Mouse (Mus musculus): ENCODE results near the gene Gstt1. TPM values are rescaled to one million over a fixed set of nuclear protein-coding genes. Genes with fewer than 3 reads are reported as not detected.

Gstt1 gene
- polyA plus RNA-seq, 1 experiment from 2014 or later = 4.3 TPM

Other genes starting within 250 kb of the Gstt1 start
- 0.66 and 1.0 TPM in 2 replicates for gene Lrrc75b, start 238.3 kb downstream of the Gstt1 start, polyA plus RNA-seq (2014; fragmentation: Nextera tagmentation; extraction: Ambion mirVana)
- gene Ggt1, start 237.0 kb downstream of the Gstt1 start, polyA plus RNA-seq (2014; fragmentation: Nextera tagmentation; extraction: Ambion mirVana) = 0.42 and 0.44 TPM in 2 replicates
- gene Ggt5, start 209.2 kb downstream of the Gstt1 start, polyA plus RNA-seq (2014; fragmentation: Nextera tagmentation; extraction: Ambion mirVana) = 2.8 and 5.0 TPM in 2 replicates
- gene Susd2, start 154.6 kb downstream of the Gstt1 start, polyA plus RNA-seq (2014; fragmentation: Nextera tagmentation; extraction: Ambion mirVana) = 1.4 and 2.1 TPM in 2 replicates
- gene Cabin1, start 34.2 kb downstream of the Gstt1 start, polyA plus RNA-seq (2014; fragmentation: Nextera tagmentation; extraction: Ambion mirVana) = 18.5 and 28.6 TPM in 2 replicates
- gene Ddt, start 25.2 kb downstream of the Gstt1 start, polyA plus RNA-seq (2014; fragmentation: Nextera tagmentation; extraction: Ambion mirVana) = 41.1 and 44.4 TPM in 2 replicates
- gene Gm20441, start 17.6 kb downstream of the Gstt1 start, polyA plus RNA-seq (2014; fragmentation: Nextera tagmentation; extraction: Ambion mirVana) = not detected in 2 replicates
- gene Gstt3, start 17.2 kb downstream of the Gstt1 start, polyA plus RNA-seq (2014; fragmentation: Nextera tagmentation; extraction: Ambion mirVana) = 3.0 and 3.4 TPM in 2 replicates
- gene Gstt4, start 24.0 kb upstream of the Gstt1 start, polyA plus RNA-seq (2014; fragmentation: Nextera tagmentation; extraction: Ambion mirVana) = not detected in 2 replicates
- gene Gstt2, start 38.8 kb upstream of the Gstt1 start, polyA plus RNA-seq (2014; fragmentation: Nextera tagmentation; extraction: Ambion mirVana) = 8.7 and 8.8 TPM in 2 replicates
- gene Mif, start 61.7 kb upstream of the Gstt1 start, polyA plus RNA-seq (2014; fragmentation: Nextera tagmentation; extraction: Ambion mirVana) = 2,705 and 2,898 TPM in 2 replicates
- gene Derl3, start 94.8 kb upstream of the Gstt1 start, polyA plus RNA-seq (2014; fragmentation: Nextera tagmentation; extraction: Ambion mirVana) = 2.4 and 3.4 TPM in 2 replicates
- 131 and 139 TPM in 2 replicates for gene Smarcb1, start 123.0 kb upstream of the Gstt1 start, polyA plus RNA-seq (2014; fragmentation: Nextera tagmentation; extraction: Ambion mirVana)
- 414 and 441 TPM in 2 replicates for gene Chchd10, start 134.5 kb upstream of the Gstt1 start, polyA plus RNA-seq (2014; fragmentation: Nextera tagmentation; extraction: Ambion mirVana)
- 17.5 and 26.0 TPM in 2 replicates for gene Mmp11, start 137.9 kb upstream of the Gstt1 start, polyA plus RNA-seq (2014; fragmentation: Nextera tagmentation; extraction: Ambion mirVana)
- 2.3 and 2.8 TPM in 2 replicates for gene Gm867, start 142.1 kb upstream of the Gstt1 start, polyA plus RNA-seq (2014; fragmentation: Nextera tagmentation; extraction: Ambion mirVana)
- 0.89 and 0.92 TPM in 2 replicates for gene Vpreb3, start 144.5 kb upstream of the Gstt1 start, polyA plus RNA-seq (2014; fragmentation: Nextera tagmentation; extraction: Ambion mirVana)
- gene Gm5134, start 155.9 kb upstream of the Gstt1 start, polyA plus RNA-seq (2014; fragmentation: Nextera tagmentation; extraction: Ambion mirVana) = 0.18 TPM in 1 of 2 replicates, not detected in the other
- gene Zfp280b, start 234.1 kb upstream of the Gstt1 start, polyA plus RNA-seq (2014; fragmentation: Nextera tagmentation; extraction: Ambion mirVana) = 22.0 and 23.6 TPM in 2 replicates